In the genomic region with DNA sequence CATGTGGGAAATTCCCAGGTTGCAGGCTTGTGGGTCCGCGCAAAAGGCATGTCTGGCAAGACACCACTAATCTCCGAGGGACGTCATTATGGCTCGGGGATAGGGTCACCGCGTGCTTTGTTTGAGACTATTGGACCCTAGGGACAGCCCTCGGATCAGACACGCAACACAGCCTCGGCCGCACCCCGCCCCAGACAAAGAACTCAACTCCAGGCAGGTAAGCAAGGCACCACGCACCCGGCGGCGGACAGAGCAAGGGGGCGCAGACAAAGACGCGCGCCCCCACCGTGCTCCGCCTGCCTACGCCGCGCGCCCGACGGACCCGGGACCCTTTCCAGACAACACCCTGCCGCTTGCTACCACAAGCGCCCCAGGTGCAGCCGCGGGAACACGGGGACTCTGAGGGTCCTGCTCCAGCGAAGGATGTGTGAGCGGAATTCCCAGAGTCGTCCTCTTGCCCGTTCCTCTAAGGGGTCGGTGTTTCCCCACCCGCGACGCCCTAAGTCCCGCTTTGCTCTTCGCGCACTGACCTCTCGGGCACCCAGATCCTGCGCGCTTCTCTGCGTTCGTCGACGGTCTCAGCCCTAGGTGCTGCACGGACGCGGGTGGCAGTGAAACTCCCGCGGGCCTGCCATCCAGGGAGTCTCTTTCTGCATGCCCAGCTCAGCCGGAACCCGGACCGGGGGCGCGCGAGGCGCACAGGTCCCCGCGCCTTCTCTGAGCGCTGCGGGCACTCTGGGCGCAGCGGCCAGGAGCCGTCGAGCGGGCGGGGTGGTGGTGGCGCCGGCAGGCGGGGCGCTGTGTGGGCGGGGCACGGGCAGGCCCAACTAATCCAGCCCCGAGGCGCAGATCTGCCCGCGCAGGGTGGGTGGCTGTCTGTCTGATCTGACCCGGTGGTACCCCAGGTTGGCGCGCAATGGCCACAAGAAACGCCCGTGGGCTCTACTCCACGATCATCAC, we compare ENCODE assay signal across 8 mouse cellular contexts. TPM values are rescaled to one million over a fixed set of nuclear protein-coding genes. Genes with fewer than 3 reads are reported as not detected.
A peak's percentile ranks its signal among the peaks of the same experiment; 100 is the strongest.
DNase-seq lines count a peak whose midpoint lies in the region; ATAC-seq lines count a peak whose summit lies in the region.

No protein-coding gene starts in this region.

- H3K27ac ChIP-seq in hindbrain, embryonic 15.5 days (replicated peaks) = peak overlapping the region; percentile 61

- ATAC-seq in hindbrain, embryonic 15.5 days (ENCODE audit: low FRiP score, low read depth) = peak; percentile 82

- no peaks in the 10 kb centered on the region for H3K36me3 ChIP-seq in hindbrain, embryonic 15.5 days
- peaks cover 11% of the 10 kb centered on the region for H3K36me3 ChIP-seq in megakaryocyte, embryonic 14.5 days (replicated peaks; ENCODE audit: low read length)

- peak overlapping the region; percentile 61 for H3K9ac ChIP-seq in hindbrain, embryonic 15.5 days

- DNase-seq in adrenal gland, adult 18-20 months (ENCODE audit: low spot score in 2 of 2) = peak; percentile 77 to 78
- DNase-seq in cerebellum, postnatal 36 days = peak; percentile 66 to 82
- DNase-seq in gastrocnemius, adult 18-20 months (ENCODE audit: low spot score) = peak; percentile 58
- DNase-seq in left cerebral cortex, postnatal 14 days (ENCODE audit: low spot score in 2 of 2) = peak; percentile 58 to 70
- DNase-seq in right cerebral cortex, postnatal 10 days (ENCODE audit: low spot score in 2 of 2) = peak; percentile 82 to 83
- no peak for DNase-seq in adipocyte (ENCODE audit: low spot score)

- no peaks in the 10 kb centered on the region for H3K9me3 ChIP-seq in hindbrain, embryonic 15.5 days
- H3K9me3 ChIP-seq in megakaryocyte, embryonic 14.5 days = no peaks in the 10 kb centered on the region

- peaks cover 36% of the 10 kb centered on the region for H3K4me1 ChIP-seq in hindbrain, embryonic 15.5 days (replicated peaks)
- H3K4me1 ChIP-seq in megakaryocyte, embryonic 14.5 days = peaks cover 48% of the 10 kb centered on the region

- H3K4me2 ChIP-seq in hindbrain, embryonic 15.5 days = peak overlapping the region; percentile 60

- H3K4me3 ChIP-seq in hindbrain, embryonic 15.5 days = peak overlapping the region; percentile 65
- peak overlapping the region; percentile 91 for H3K4me3 ChIP-seq in megakaryocyte, embryonic 14.5 days (replicated peaks)

- intact Hi-C loops in left cerebral cortex, postnatal 14 days (cut with DNase I) = no loop called here

- 0 out of 2 replicates have a peak, but pooled peaks cover 5% of the 10 kb centered on the region for H3K27me3 ChIP-seq in hindbrain, embryonic 15.5 days
- peaks cover 41% of the 10 kb centered on the region for H3K27me3 ChIP-seq in megakaryocyte, embryonic 14.5 days (replicated peaks)

- WGBS in hindbrain, embryonic 15.5 days = 1% methylated on average over 87 of the region's 90 CpGs

RNA-seq across cellular contexts. Expression of a gene that starts 42.1 kb away (rescaled TPM):
- total RNA-seq in adrenal gland, adult 18-20 months (2021) = not detected
- not detected for total RNA-seq in gastrocnemius, adult 18-20 months (2021)
- not detected in 2 replicates for polyA plus RNA-seq in hindbrain, embryonic 15.5 days (2015; fragmentation: Nextera tagmentation; extraction: Ambion mirVana)
- total RNA-seq in left cerebral cortex, postnatal 14 days (2021) = not detected
- not detected in 2 replicates for polyA plus RNA-seq in megakaryocyte, embryonic 14.5 days (2012; ENCODE audit: insufficient read depth, low replicate concordance)

RNA-seq across cellular contexts. Expression of a gene that starts 43.6 kb away (rescaled TPM):
- under 1 TPM; 0.54 to 0.80 TPM for total RNA-seq in adrenal gland, adult 18-20 months (2021)
- not detected for total RNA-seq in gastrocnemius, adult 18-20 months (2021)
- 10.2 and 10.7 TPM in 2 replicates for polyA plus RNA-seq in hindbrain, embryonic 15.5 days (2015; fragmentation: Nextera tagmentation; extraction: Ambion mirVana)
- under 1 TPM; 0.37 to 0.38 TPM for total RNA-seq in left cerebral cortex, postnatal 14 days (2021)
- 1.1 TPM in 1 of 2 replicates, not detected in the other for polyA plus RNA-seq in megakaryocyte, embryonic 14.5 days (2012; ENCODE audit: insufficient read depth, low replicate concordance)
